Mouse (Mus musculus): ENCODE measurements around the gene Lmntd1. TPM values are rescaled to one million over a fixed set of nuclear protein-coding genes. Genes with fewer than 3 reads are reported as not detected.
A peak's percentile ranks its signal among the peaks of the same experiment; 100 is the strongest.

Lmntd1 gene
- polyA plus RNA-seq, 1 experiment from 2014 or later = 16.8 TPM

DNA sequence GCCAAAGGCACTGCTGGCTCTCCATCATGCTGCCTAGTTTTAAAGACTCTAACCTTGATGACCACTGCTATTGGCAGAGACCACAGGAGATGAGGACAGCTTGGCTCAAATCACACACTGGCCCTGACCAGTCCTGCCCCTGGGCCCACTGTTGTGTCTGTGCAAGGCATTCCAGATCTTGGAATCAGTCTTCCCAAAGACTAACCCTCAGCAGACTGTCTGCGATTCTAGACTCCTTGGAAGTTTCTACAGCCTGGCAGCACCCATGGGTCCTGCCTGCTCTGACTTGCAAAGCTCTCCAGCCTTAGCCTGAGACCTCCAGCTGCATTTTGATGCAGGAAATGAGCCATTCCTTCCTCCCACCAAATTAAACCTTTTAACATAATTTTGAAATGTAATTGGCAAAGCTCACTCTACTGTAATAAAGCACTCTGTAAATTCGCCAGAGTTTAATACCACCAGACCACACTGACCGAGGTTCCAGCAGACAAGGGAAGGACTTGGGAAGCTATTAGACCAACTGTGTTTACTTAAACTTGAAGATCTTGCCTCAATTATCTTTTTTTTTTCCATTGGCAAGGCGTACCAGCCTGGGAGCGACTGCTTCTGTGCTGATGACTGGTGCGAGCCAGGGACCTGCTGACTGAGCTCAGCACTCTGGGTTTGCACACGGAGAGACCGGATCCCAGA lies 168.2 kb downstream of the Lmntd1 start:
- Histone ChIP-seq H3K4me3 (ENCODE audit: low read length) (no peak overlapping the region), H3K4me1 (ENCODE audit: control insufficient read depth, insufficient read depth, low read length) (peaks cover 34% of the 10 kb centered on the region), H3K4me2 (ENCODE audit: low read depth, low read length) (no peak overlapping the region), H3K9me3 (replicated peaks; ENCODE audit: control insufficient read depth, low read length) (no peaks in the 10 kb centered on the region), H3K27ac (ENCODE audit: low read length) (peak overlapping the region; percentile 75), H3K36me3 (ENCODE audit: control insufficient read depth, insufficient read depth) (no peaks in the 10 kb centered on the region), H3K9ac (ENCODE audit: low read length) (no peak overlapping the region), H3K27me3 (ENCODE audit: control insufficient read depth, insufficient read depth, low read length) (no peaks in the 10 kb centered on the region)
- ATAC-seq (replicated peaks; ENCODE audit: extremely low read depth, insufficient read depth, low FRiP score) = 0 out of 2 replicates have a peak, but pooled peaks have one; percentile 42
- WGBS = 68% methylated on average over 8 of the region's 8 CpGs

DNA sequence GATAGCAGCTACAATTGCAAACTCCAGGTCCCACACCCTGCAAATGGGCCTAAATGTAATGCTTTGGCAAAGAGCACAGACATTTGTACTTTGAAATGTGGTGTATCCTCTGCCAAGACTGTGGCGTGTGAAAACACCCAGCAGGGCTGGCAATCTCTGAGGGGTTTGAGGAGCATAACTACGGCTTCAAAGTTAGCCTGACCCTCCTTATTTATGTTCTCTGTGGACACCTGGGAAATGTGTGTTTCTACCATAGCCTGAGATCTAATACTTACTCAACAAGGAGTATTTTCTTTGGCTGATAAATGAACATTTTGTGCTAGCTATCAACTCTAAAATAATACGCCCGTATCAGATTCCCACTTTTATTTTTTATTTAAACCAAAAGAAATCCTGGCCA lies 168.7 kb downstream of the Lmntd1 start:
- peak overlapping the region; percentile 62 for H3K27ac ChIP-seq (ENCODE audit: low read length)
- 59% methylated on average over 4 of the region's 4 CpGs for WGBS
- no peaks in the 10 kb centered on the region for H3K9me3 ChIP-seq (replicated peaks; ENCODE audit: control insufficient read depth, low read length)
- no peaks in the 10 kb centered on the region for H3K36me3 ChIP-seq (ENCODE audit: control insufficient read depth, insufficient read depth)
- no peak for ATAC-seq (replicated peaks; ENCODE audit: extremely low read depth, insufficient read depth, low FRiP score)
- no peak overlapping the region for H3K4me2 ChIP-seq (ENCODE audit: low read depth, low read length)
- no peak overlapping the region for H3K9ac ChIP-seq (ENCODE audit: low read length)
- peaks cover 32% of the 10 kb centered on the region for H3K4me1 ChIP-seq (ENCODE audit: control insufficient read depth, insufficient read depth, low read length)
- no peaks in the 10 kb centered on the region for H3K27me3 ChIP-seq (ENCODE audit: control insufficient read depth, insufficient read depth, low read length)
- H3K4me3 ChIP-seq (ENCODE audit: low read length) = no peak overlapping the region

DNA sequence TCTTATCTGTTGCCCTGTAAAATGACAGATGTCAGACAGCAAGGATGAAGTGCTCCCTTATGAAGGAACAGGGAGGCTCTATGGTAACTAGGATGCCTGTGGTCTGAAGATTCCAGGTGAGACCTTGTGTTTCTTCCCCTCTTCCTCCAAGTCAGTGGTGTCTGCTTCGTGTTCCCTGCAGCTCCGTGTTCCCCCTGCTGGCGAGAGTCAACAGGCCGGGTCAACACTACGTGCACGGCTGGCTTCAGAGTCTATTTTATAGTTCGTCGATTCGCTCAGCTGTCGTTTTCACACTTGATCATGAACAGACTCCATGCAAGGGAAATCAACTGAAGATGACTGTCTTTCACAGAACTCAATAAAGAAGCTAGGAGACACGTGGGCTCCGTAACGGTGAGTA lies 171.3 kb downstream of the Lmntd1 start:
- WGBS = 51% methylated on average over 13 of the region's 13 CpGs
- Histone ChIP-seq H3K9me3 (replicated peaks; ENCODE audit: control insufficient read depth, low read length) (no peaks in the 10 kb centered on the region), H3K4me2 (ENCODE audit: low read depth, low read length) (no peak overlapping the region), H3K27me3 (ENCODE audit: control insufficient read depth, insufficient read depth, low read length) (no peaks in the 10 kb centered on the region), H3K9ac (ENCODE audit: low read length) (no peak overlapping the region), H3K4me3 (ENCODE audit: low read length) (no peak overlapping the region), H3K27ac (ENCODE audit: low read length) (no peak overlapping the region), H3K36me3 (ENCODE audit: control insufficient read depth, insufficient read depth) (no peaks in the 10 kb centered on the region), H3K4me1 (ENCODE audit: control insufficient read depth, insufficient read depth, low read length) (peaks cover 26% of the 10 kb centered on the region)
- ATAC-seq (replicated peaks; ENCODE audit: extremely low read depth, insufficient read depth, low FRiP score) = no peak

DNA sequence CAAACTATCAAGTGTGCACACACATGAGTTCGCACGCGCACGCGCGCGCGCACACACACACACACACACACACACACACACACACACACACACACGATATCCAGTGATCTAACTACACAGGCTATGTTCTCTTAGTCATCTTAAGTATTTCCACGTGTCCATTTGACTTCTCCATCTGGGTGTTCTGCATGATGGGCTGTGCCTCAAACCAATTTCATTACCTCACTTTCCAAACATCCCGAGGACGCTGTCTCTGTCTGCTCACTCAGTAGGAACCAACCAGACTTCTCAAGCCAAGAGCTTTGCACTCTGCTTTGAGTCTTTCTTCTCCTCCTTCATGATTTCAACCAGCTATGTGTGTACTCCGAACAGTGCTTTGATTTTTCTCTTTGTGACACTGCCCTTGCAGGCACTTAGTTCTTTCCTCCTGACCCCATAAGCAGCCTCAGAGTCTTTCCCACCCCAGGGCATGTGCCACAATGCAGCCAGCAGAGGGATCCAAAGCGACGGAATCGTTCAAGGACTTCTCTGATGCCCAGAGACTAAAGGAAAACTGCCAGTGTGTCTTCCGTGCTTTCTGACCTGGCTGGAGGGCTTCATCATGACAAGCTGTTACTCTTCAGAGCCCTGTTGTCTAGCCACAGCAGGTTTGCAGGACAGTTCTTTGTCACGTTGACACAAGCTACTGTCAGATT lies 172.6 kb downstream of the Lmntd1 start:
- Histone ChIP-seq H3K4me1 (ENCODE audit: control insufficient read depth, insufficient read depth, low read length) (peaks cover 26% of the 10 kb centered on the region), H3K36me3 (ENCODE audit: control insufficient read depth, insufficient read depth) (no peaks in the 10 kb centered on the region), H3K9ac (ENCODE audit: low read length) (0 out of 2 replicates have a peak overlapping the region, but pooled peaks have one; percentile 51), H3K27me3 (ENCODE audit: control insufficient read depth, insufficient read depth, low read length) (no peaks in the 10 kb centered on the region), H3K9me3 (replicated peaks; ENCODE audit: control insufficient read depth, low read length) (no peaks in the 10 kb centered on the region), H3K4me2 (ENCODE audit: low read depth, low read length) (no peak overlapping the region), H3K27ac (ENCODE audit: low read length) (peak overlapping the region; percentile 67), H3K4me3 (ENCODE audit: low read length) (no peak overlapping the region)
- peak; percentile 50; the same call in 1 of the 2 replicates for ATAC-seq (replicated peaks; ENCODE audit: extremely low read depth, insufficient read depth, low FRiP score)
- 55% methylated on average over 18 of the region's 18 CpGs for WGBS

DNA sequence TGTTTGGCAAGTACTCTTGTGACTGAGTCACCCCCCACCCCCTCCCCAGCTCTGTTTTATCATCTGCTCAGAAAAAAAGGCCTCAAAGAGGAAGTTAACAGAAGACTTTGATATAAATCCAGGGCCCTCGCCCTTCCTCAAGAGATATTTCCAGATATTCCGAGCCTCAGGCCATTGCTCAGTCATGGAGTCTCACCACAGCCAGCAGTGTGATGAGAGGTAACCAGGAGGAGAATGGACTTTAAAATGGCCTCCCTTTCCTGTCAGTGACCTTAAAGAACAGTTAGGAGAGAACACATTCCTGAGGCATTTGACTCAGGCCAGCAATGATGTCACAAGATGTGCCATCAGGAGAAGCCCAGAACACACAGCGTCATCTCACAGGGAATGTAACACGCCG lies 175.3 kb downstream of the Lmntd1 start:
- H3K36me3 ChIP-seq (ENCODE audit: control insufficient read depth, insufficient read depth) = no peaks in the 10 kb centered on the region
- H3K27ac ChIP-seq (ENCODE audit: low read length) = no peak overlapping the region
- peaks cover 24% of the 10 kb centered on the region for H3K4me1 ChIP-seq (ENCODE audit: control insufficient read depth, insufficient read depth, low read length)
- no peak overlapping the region for H3K9ac ChIP-seq (ENCODE audit: low read length)
- no peak for ATAC-seq (replicated peaks; ENCODE audit: extremely low read depth, insufficient read depth, low FRiP score)
- no peak overlapping the region for H3K4me2 ChIP-seq (ENCODE audit: low read depth, low read length)
- 61% methylated on average over 5 of the region's 5 CpGs for WGBS
- H3K27me3 ChIP-seq (ENCODE audit: control insufficient read depth, insufficient read depth, low read length) = no peaks in the 10 kb centered on the region
- no peak overlapping the region for H3K4me3 ChIP-seq (ENCODE audit: low read length)
- H3K9me3 ChIP-seq (replicated peaks; ENCODE audit: control insufficient read depth, low read length) = no peaks in the 10 kb centered on the region

DNA sequence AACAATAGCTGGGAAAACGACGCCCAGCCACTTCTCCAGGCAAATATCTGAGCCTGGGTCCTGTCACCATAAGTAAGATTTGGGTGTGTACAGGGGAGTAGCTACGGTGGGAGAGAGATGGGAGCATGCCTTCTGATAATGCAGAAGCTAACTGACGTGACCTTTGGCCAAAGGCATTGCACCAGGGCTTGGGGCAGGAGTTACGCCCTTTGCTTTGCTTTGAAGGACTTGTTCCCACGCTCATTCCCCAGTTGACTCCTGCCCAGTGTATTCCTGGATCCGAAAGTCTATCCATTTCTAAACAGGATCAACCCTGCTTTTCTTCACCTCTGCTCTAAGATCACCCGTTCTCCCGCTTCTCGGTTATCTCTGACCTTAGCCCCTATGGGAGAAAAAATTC lies 178.4 kb downstream of the Lmntd1 start:
- Histone ChIP-seq H3K4me3 (ENCODE audit: low read length) (no peak overlapping the region), H3K9ac (ENCODE audit: low read length) (no peak overlapping the region), H3K36me3 (ENCODE audit: control insufficient read depth, insufficient read depth) (no peaks in the 10 kb centered on the region), H3K27me3 (ENCODE audit: control insufficient read depth, insufficient read depth, low read length) (no peaks in the 10 kb centered on the region), H3K27ac (ENCODE audit: low read length) (0 out of 2 replicates have a peak overlapping the region, but pooled peaks have one; percentile 7), H3K4me2 (ENCODE audit: low read depth, low read length) (no peak overlapping the region), H3K4me1 (ENCODE audit: control insufficient read depth, insufficient read depth, low read length) (peaks cover 20% of the 10 kb centered on the region), H3K9me3 (replicated peaks; ENCODE audit: control insufficient read depth, low read length) (no peaks in the 10 kb centered on the region)
- 60% methylated on average over 10 of the region's 10 CpGs for WGBS
- ATAC-seq (replicated peaks; ENCODE audit: extremely low read depth, insufficient read depth, low FRiP score) = no peak

DNA sequence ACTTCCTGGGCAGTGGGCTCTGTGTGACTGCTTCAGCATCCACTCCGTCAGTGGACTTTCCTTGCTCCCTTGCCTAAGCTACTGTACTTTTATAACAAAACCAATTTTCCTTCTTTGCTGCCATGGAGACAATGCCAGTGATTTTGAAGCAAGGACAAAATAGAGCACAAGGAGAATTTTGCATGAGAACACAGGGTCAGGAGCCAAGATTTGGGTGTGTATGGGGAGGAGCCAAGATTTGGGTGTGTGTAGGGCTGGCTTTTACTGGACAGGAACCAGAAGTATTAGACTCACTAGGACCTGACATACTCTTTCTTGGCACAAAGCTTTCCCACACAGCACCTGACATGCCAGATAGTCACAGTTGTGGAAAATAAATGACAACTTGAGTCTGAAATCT lies 179.0 kb downstream of the Lmntd1 start:
- 49% methylated on average over 1 of the region's 1 CpGs for WGBS
- Histone ChIP-seq H3K9ac (ENCODE audit: low read length) (no peak overlapping the region), H3K4me2 (ENCODE audit: low read depth, low read length) (no peak overlapping the region), H3K4me3 (ENCODE audit: low read length) (no peak overlapping the region), H3K27ac (ENCODE audit: low read length) (peak overlapping the region; percentile 7; the same call in 1 of the 2 replicates), H3K27me3 (ENCODE audit: control insufficient read depth, insufficient read depth, low read length) (no peaks in the 10 kb centered on the region), H3K9me3 (replicated peaks; ENCODE audit: control insufficient read depth, low read length) (no peaks in the 10 kb centered on the region), H3K4me1 (ENCODE audit: control insufficient read depth, insufficient read depth, low read length) (peaks cover 18% of the 10 kb centered on the region), H3K36me3 (ENCODE audit: control insufficient read depth, insufficient read depth) (no peaks in the 10 kb centered on the region)
- no peak for ATAC-seq (replicated peaks; ENCODE audit: extremely low read depth, insufficient read depth, low FRiP score)

DNA sequence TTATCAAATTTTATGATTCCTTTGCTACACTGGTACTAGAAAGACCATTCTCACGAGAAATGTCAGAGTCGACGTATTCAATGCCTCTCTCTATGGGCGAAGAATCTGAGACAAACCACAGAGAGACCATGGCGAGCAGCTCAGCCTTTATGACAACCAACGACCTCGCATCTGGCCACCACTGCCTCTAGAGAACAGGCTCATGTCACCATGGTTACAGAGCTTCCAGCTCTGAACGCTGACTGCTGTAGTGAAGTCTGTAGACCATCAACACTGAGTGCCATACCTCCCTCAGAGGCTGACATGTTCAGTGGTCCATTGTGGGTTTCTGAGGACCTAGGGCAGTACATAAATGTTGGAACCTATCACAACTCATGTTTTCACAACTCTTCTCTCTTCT lies 180.2 kb downstream of the Lmntd1 start:
- H3K27me3 ChIP-seq (ENCODE audit: control insufficient read depth, insufficient read depth, low read length) = no peaks in the 10 kb centered on the region
- ATAC-seq (replicated peaks; ENCODE audit: extremely low read depth, insufficient read depth, low FRiP score) = no peak
- 81% methylated on average over 8 of the region's 8 CpGs for WGBS
- H3K4me3 ChIP-seq (ENCODE audit: low read length) = no peak overlapping the region
- H3K9me3 ChIP-seq (replicated peaks; ENCODE audit: control insufficient read depth, low read length) = no peaks in the 10 kb centered on the region
- H3K36me3 ChIP-seq (ENCODE audit: control insufficient read depth, insufficient read depth) = no peaks in the 10 kb centered on the region
- no peak overlapping the region for H3K9ac ChIP-seq (ENCODE audit: low read length)
- no peak overlapping the region for H3K4me2 ChIP-seq (ENCODE audit: low read depth, low read length)
- no peak overlapping the region for H3K27ac ChIP-seq (ENCODE audit: low read length)
- peaks cover 15% of the 10 kb centered on the region for H3K4me1 ChIP-seq (ENCODE audit: control insufficient read depth, insufficient read depth, low read length)

All from heart, embryonic 16.5 days (tissue).